ENCODE assay signal across 16 mouse cellular contexts in genomic region chr4:138941401-138941800, GRCm38 (mm10). TPM values are rescaled to one million over a fixed set of nuclear protein-coding genes. Genes with fewer than 3 reads are reported as not detected.
DNase-seq lines count a peak whose midpoint lies in the region; ATAC-seq and TF ChIP-seq lines count a peak whose summit lies in the region.
"Had no signal": no experiment of that assay in that cellular context is flagged by ENCODE, and none has a peak within 500 bp of the region (broad histone marks: within the 10 kb centered on the region; RNA-seq: fewer than 3 reads in every experiment).

No protein-coding gene starts in this region.

- H3K27ac ChIP-seq in hindbrain, postnatal 0 days, result no peak overlapping the region
- no peak overlapping the region for H3K27ac ChIP-seq in hindbrain, embryonic 14.5 days
- H3K27ac ChIP-seq in intestine, embryonic 16.5 days (ENCODE audit: low read length), result peak overlapping the region; percentile 67
- peak overlapping the region; percentile 74 for H3K27ac ChIP-seq in lung, postnatal 0 days (ENCODE audit: low read length)
- H3K27ac ChIP-seq in liver, postnatal 0 days (ENCODE audit: low read depth), result no peak overlapping the region
- H3K27ac ChIP-seq: midbrain, embryonic 10.5 days; neural tube, embryonic 13.5 days had no signal

- TF ChIP-seq CTCF in hindbrain, postnatal 0 days (IDR thresholded peaks at IDR 0.05; ENCODE audit: low read depth), result no peak
- no peak for TF ChIP-seq CTCF in lung, postnatal 0 days (IDR thresholded peaks at IDR 0.05)
- TF ChIP-seq CTCF in liver, postnatal 0 days (IDR thresholded peaks at IDR 0.05; ENCODE audit: low read depth), result no peak

- no peak for ATAC-seq in hindbrain, postnatal 0 days
- ATAC-seq in hindbrain, embryonic 14.5 days (ENCODE audit: low FRiP score), result no peak
- 0 out of 2 replicates have a peak, but pooled peaks have one; percentile 1 for ATAC-seq in intestine, embryonic 16.5 days
- ATAC-seq in lung, postnatal 0 days, result no peak
- no peak for ATAC-seq in liver, postnatal 0 days
- ATAC-seq: forebrain, embryonic 14.5 days; inflammation-experienced regulatory T-cells, adult 6 months; Patski had no signal

- TF ChIP-seq EP300 in lung, postnatal 0 days (IDR thresholded peaks at IDR 0.05), result 0 out of 2 replicates have a peak, but pooled peaks have one; percentile 2
- no peak for TF ChIP-seq EP300 in liver, postnatal 0 days (IDR thresholded peaks at IDR 0.05; ENCODE audit: low read depth)

- no peak overlapping the region for H3K4me3 ChIP-seq in hindbrain, postnatal 0 days (ENCODE audit: low read length)
- H3K4me3 ChIP-seq in hindbrain, embryonic 14.5 days (replicated peaks; ENCODE audit: low read length), result no peak overlapping the region
- H3K4me3 ChIP-seq in intestine, embryonic 16.5 days (ENCODE audit: low read length), result no peak overlapping the region
- no peak overlapping the region for H3K4me3 ChIP-seq in lung, postnatal 0 days (ENCODE audit: low read depth, low read length)
- no peak overlapping the region for H3K4me3 ChIP-seq in liver, postnatal 0 days (ENCODE audit: low read depth, low read length)
- H3K4me3 ChIP-seq: midbrain, embryonic 10.5 days; neural tube, embryonic 13.5 days had no signal

- peak; percentile 30 for DNase-seq in hindbrain, postnatal 0 days (ENCODE audit: low spot score)
- DNase-seq in hindbrain, embryonic 14.5 days (ENCODE audit: low spot score), result no peak
- DNase-seq in lung, postnatal 0 days (ENCODE audit: low spot score), result peak; percentile 28
- DNase-seq in thymus, postnatal 14 days, result peak; percentile 40
- no peak for DNase-seq in frontal cortex, postnatal 10 days (ENCODE audit: low spot score in 2 of 2)
- no peak for DNase-seq in gastrocnemius, postnatal 4 days (ENCODE audit: low spot score in 2 of 2)
- no peak for DNase-seq in liver, postnatal 0 days
- DNase-seq: adrenal gland, postnatal 36 days; cerebellum, adult 9-11 months; left cerebral cortex, postnatal 4 days had no signal

- WGBS in hindbrain, postnatal 0 days, result 44% methylated on average over 7 of the region's 7 CpGs
- WGBS in hindbrain, embryonic 14.5 days, result 33% methylated on average over 7 of the region's 7 CpGs
- WGBS in intestine, embryonic 16.5 days, result 35% methylated on average over 7 of the region's 7 CpGs
- 23% methylated on average over 7 of the region's 7 CpGs for WGBS in lung, postnatal 0 days
- 42% methylated on average over 7 of the region's 7 CpGs for WGBS in liver, postnatal 0 days (ENCODE audit: insufficient replicate concordance)

- no peak overlapping the region for H3K9ac ChIP-seq in hindbrain, postnatal 0 days (replicated peaks; ENCODE audit: low read length)
- H3K9ac ChIP-seq in hindbrain, embryonic 14.5 days, result no peak overlapping the region
- 0 out of 2 replicates have a peak overlapping the region, but pooled peaks have one; percentile 24 for H3K9ac ChIP-seq in intestine, embryonic 16.5 days (ENCODE audit: low read depth, low read length)
- H3K9ac ChIP-seq in lung, postnatal 0 days (replicated peaks; ENCODE audit: low read depth), result no peak overlapping the region
- H3K9ac ChIP-seq in liver, postnatal 0 days (replicated peaks), result no peak overlapping the region
- H3K9ac ChIP-seq: neural tube, embryonic 13.5 days had no signal

- H3K4me2 ChIP-seq in hindbrain, postnatal 0 days (ENCODE audit: low read depth, low read length), result no peak overlapping the region
- no peak overlapping the region for H3K4me2 ChIP-seq in hindbrain, embryonic 14.5 days (replicated peaks)
- H3K4me2 ChIP-seq in intestine, embryonic 16.5 days (ENCODE audit: low read depth, low read length), result no peak overlapping the region
- H3K4me2 ChIP-seq in lung, postnatal 0 days (replicated peaks; ENCODE audit: low read depth, low read length), result no peak overlapping the region
- no peak overlapping the region for H3K4me2 ChIP-seq in liver, postnatal 0 days (ENCODE audit: low read depth, low read length)
- H3K4me2 ChIP-seq: neural tube, embryonic 13.5 days had no signal

- H3K9me3 ChIP-seq in hindbrain, postnatal 0 days (ENCODE audit: low read length), result no peaks in the 10 kb centered on the region
- no peaks in the 10 kb centered on the region for H3K9me3 ChIP-seq in hindbrain, embryonic 14.5 days (ENCODE audit: control insufficient read depth, low read length)
- no peaks in the 10 kb centered on the region for H3K9me3 ChIP-seq in intestine, embryonic 16.5 days (ENCODE audit: control insufficient read depth, low read length)
- H3K9me3 ChIP-seq in lung, postnatal 0 days (ENCODE audit: low read length), result no peaks in the 10 kb centered on the region
- H3K9me3 ChIP-seq in liver, postnatal 0 days (ENCODE audit: low read length), result no peaks in the 10 kb centered on the region
- H3K9me3 ChIP-seq: midbrain, embryonic 10.5 days; neural tube, embryonic 13.5 days had no signal

- H3K4me1 ChIP-seq in hindbrain, postnatal 0 days (ENCODE audit: insufficient read depth, low read length), result no peaks in the 10 kb centered on the region
- H3K4me1 ChIP-seq in hindbrain, embryonic 14.5 days (replicated peaks; ENCODE audit: control insufficient read depth, insufficient read depth, low read length), result no peaks in the 10 kb centered on the region
- H3K4me1 ChIP-seq in intestine, embryonic 16.5 days (ENCODE audit: control insufficient read depth, insufficient read depth, low read length), result peaks cover 22% of the 10 kb centered on the region
- no peaks in the 10 kb centered on the region; the same call in 1 of the 2 replicates for H3K4me1 ChIP-seq in lung, postnatal 0 days (ENCODE audit: insufficient read depth, low read depth, low read length)
- H3K4me1 ChIP-seq in liver, postnatal 0 days (ENCODE audit: insufficient read depth), result peaks cover 5% of the 10 kb centered on the region

- H3K27me3 ChIP-seq in hindbrain, postnatal 0 days (ENCODE audit: insufficient read depth, low read length), result no peaks in the 10 kb centered on the region
- no peaks in the 10 kb centered on the region for H3K27me3 ChIP-seq in hindbrain, embryonic 14.5 days (ENCODE audit: control insufficient read depth, insufficient read depth, low read length)
- H3K27me3 ChIP-seq in intestine, embryonic 16.5 days (replicated peaks; ENCODE audit: control insufficient read depth, insufficient read depth, low read length), result no peaks in the 10 kb centered on the region
- no peaks in the 10 kb centered on the region for H3K27me3 ChIP-seq in lung, postnatal 0 days (replicated peaks; ENCODE audit: insufficient read depth, low read length)
- no peaks in the 10 kb centered on the region for H3K27me3 ChIP-seq in liver, postnatal 0 days (ENCODE audit: insufficient read depth, low read length)
- H3K27me3 ChIP-seq: neural tube, embryonic 13.5 days; Patski had no signal

- no peaks in the 10 kb centered on the region for H3K36me3 ChIP-seq in hindbrain, postnatal 0 days (ENCODE audit: insufficient read depth, low read length)
- no peaks in the 10 kb centered on the region for H3K36me3 ChIP-seq in hindbrain, embryonic 14.5 days (replicated peaks; ENCODE audit: control insufficient read depth, insufficient read depth)
- no peaks in the 10 kb centered on the region for H3K36me3 ChIP-seq in intestine, embryonic 16.5 days (ENCODE audit: control insufficient read depth, insufficient read depth, low read length)
- H3K36me3 ChIP-seq in lung, postnatal 0 days (ENCODE audit: insufficient read depth, low read length), result no peaks in the 10 kb centered on the region
- H3K36me3 ChIP-seq in liver, postnatal 0 days (replicated peaks; ENCODE audit: insufficient read depth, low read length), result no peaks in the 10 kb centered on the region
- H3K36me3 ChIP-seq: midbrain, embryonic 10.5 days; neural tube, embryonic 13.5 days had no signal

RNA-seq across cellular contexts. Expression of gene Rnf186, which starts 25.5 kb away (rescaled TPM):
- not detected in 2 replicates for total RNA-seq in hindbrain, postnatal 0 days (2014; rRNA removed)
- polyA plus RNA-seq in hindbrain, postnatal 0 days (2015; fragmentation: Nextera tagmentation; extraction: Ambion mirVana), result not detected in 2 replicates
- polyA plus RNA-seq in hindbrain, embryonic 14.5 days (2014; fragmentation: Nextera tagmentation; extraction: Ambion mirVana), result not detected in 2 replicates
- polyA plus RNA-seq in intestine, embryonic 16.5 days (2015; fragmentation: Nextera tagmentation; extraction: Ambion mirVana), result 106 and 121 TPM in 2 replicates
- polyA plus RNA-seq in lung, postnatal 0 days (2015; fragmentation: Nextera tagmentation; extraction: Ambion mirVana), result 17.9 and 21.6 TPM in 2 replicates
- total RNA-seq in gastrocnemius, postnatal 4 days (2021), result not detected
- polyA plus RNA-seq in liver, postnatal 0 days (2015; fragmentation: Nextera tagmentation; extraction: Ambion mirVana), result 0.17 and 0.36 TPM in 2 replicates
- total RNA-seq: adrenal gland, postnatal 36 days; left cerebral cortex, postnatal 4 days had no signal
- polyA plus RNA-seq: forebrain, embryonic 14.5 days; inflammation-experienced regulatory T-cells, adult 6 months; midbrain, embryonic 10.5 days; neural tube, embryonic 13.5 days; Patski had no signal

RNA-seq across cellular contexts. Expression of gene Otud3, which starts 27.7 kb away (rescaled TPM):
- 4.6 and 6.8 TPM in 2 replicates for total RNA-seq in hindbrain, postnatal 0 days (2014; rRNA removed)
- 3.8 and 3.9 TPM in 2 replicates for polyA plus RNA-seq in hindbrain, postnatal 0 days (2015; fragmentation: Nextera tagmentation; extraction: Ambion mirVana)
- 2.8 and 3.3 TPM in 2 replicates for polyA plus RNA-seq in hindbrain, embryonic 14.5 days (2014; fragmentation: Nextera tagmentation; extraction: Ambion mirVana)
- 4.4 and 4.6 TPM in 2 replicates for polyA plus RNA-seq in intestine, embryonic 16.5 days (2015; fragmentation: Nextera tagmentation; extraction: Ambion mirVana)
- 3.7 and 4.0 TPM in 2 replicates for polyA plus RNA-seq in lung, postnatal 0 days (2015; fragmentation: Nextera tagmentation; extraction: Ambion mirVana)
- total RNA-seq in gastrocnemius, postnatal 4 days (2021), result 1 to 10 TPM; 6.8 to 7.2 TPM
- 1.2 and 1.5 TPM in 2 replicates for polyA plus RNA-seq in liver, postnatal 0 days (2015; fragmentation: Nextera tagmentation; extraction: Ambion mirVana)

RNA-seq across cellular contexts. Expression of gene Tmco4, which starts 31.3 kb away (rescaled TPM):
- total RNA-seq in hindbrain, postnatal 0 days (2014; rRNA removed), result 2.8 and 4.0 TPM in 2 replicates
- 1.5 and 2.0 TPM in 2 replicates for polyA plus RNA-seq in hindbrain, postnatal 0 days (2015; fragmentation: Nextera tagmentation; extraction: Ambion mirVana)
- polyA plus RNA-seq in hindbrain, embryonic 14.5 days (2014; fragmentation: Nextera tagmentation; extraction: Ambion mirVana), result 0.63 and 1.3 TPM in 2 replicates
- 16.3 and 17.1 TPM in 2 replicates for polyA plus RNA-seq in intestine, embryonic 16.5 days (2015; fragmentation: Nextera tagmentation; extraction: Ambion mirVana)
- 8.3 and 8.5 TPM in 2 replicates for polyA plus RNA-seq in lung, postnatal 0 days (2015; fragmentation: Nextera tagmentation; extraction: Ambion mirVana)
- 1 to 10 TPM; 3.7 to 5.5 TPM for total RNA-seq in gastrocnemius, postnatal 4 days (2021)
- 4.6 and 5.3 TPM in 2 replicates for polyA plus RNA-seq in liver, postnatal 0 days (2015; fragmentation: Nextera tagmentation; extraction: Ambion mirVana)

Comparison
In these comparisons a context has a peak if more than half of its experiments do, and no peak if none do; other contexts are left out.
1. DNase-seq: peak in hindbrain, postnatal 0 days (single experiment), lung, postnatal 0 days (single experiment) and thymus, postnatal 14 days (single experiment); none in hindbrain, embryonic 14.5 days (single experiment), frontal cortex, postnatal 10 days (0 of 2), gastrocnemius, postnatal 4 days (0 of 2) and liver, postnatal 0 days (single experiment).
2. H3K27ac ChIP-seq: peak in intestine, embryonic 16.5 days (single experiment) and lung, postnatal 0 days (single experiment); none in hindbrain, postnatal 0 days (single experiment), hindbrain, embryonic 14.5 days (single experiment) and liver, postnatal 0 days (single experiment).
3. RNA of gene Rnf186, which starts 25.5 kb away (polyA plus RNA-seq): 106 to 121 TPM in intestine, embryonic 16.5 days and 17.9 to 21.6 TPM in lung, postnatal 0 days; 0.17 to 0.36 TPM in liver, postnatal 0 days, not detected in hindbrain, postnatal 0 days and not detected in hindbrain, embryonic 14.5 days; every median in the first group is over 10 times any median in the second.